Mouse (Mus musculus): ENCODE data around the gene Evl.

The Evl gene

GRCm38 (mm10) chr12:108653358-108654335 lies 99.1 kb downstream of the Evl start:
- no peak for DNase-seq

- peak; percentile 68 to 76 for DNase-seq
These were observed 102.8 kb downstream of the Evl start for GRCm38 (mm10) chr12:108657350-108657749.

GRCm38 (mm10) chr12:108668606-108669235 lies 114.2 kb downstream of the Evl start:
- peak; percentile 50 to 72 for DNase-seq

- no peak for DNase-seq
These were observed 117.0 kb downstream of the Evl start for GRCm38 (mm10) chr12:108671541-108671940.

- no peak for DNase-seq
These were observed 118.4 kb downstream of the Evl start for GRCm38 (mm10) chr12:108672908-108673307.

- peak; percentile 44 to 45 for DNase-seq
These were observed 119.0 kb downstream of the Evl start for GRCm38 (mm10) chr12:108673546-108673945.

- peak; percentile 72 to 75 for DNase-seq
These were observed 120.0 kb downstream of the Evl start for GRCm38 (mm10) chr12:108674502-108674901.

- no peak for DNase-seq
These were observed 120.4 kb downstream of the Evl start for GRCm38 (mm10) chr12:108674916-108675315.

GRCm38 (mm10) chr12:108675614-108676401 lies 121.3 kb downstream of the Evl start:
- peak; percentile 38 to 59 for DNase-seq

GRCm38 (mm10) chr12:108677116-108677515 lies 122.6 kb downstream of the Evl start:
- DNase-seq: no peak

- no peak for DNase-seq
These were observed 123.8 kb downstream of the Evl start for GRCm38 (mm10) chr12:108678366-108678765.

- no peak for DNase-seq
These were observed 126.3 kb downstream of the Evl start for GRCm38 (mm10) chr12:108680861-108681260.

- no peak for DNase-seq
These were observed 127.9 kb downstream of the Evl start for GRCm38 (mm10) chr12:108682240-108683023.

GRCm38 (mm10) chr12:108686463-108686862 lies 131.9 kb downstream of the Evl start:
- DNase-seq: no peak

- DNase-seq: no peak
These were observed 132.4 kb downstream of the Evl start for GRCm38 (mm10) chr12:108686926-108687325.

- no peak for DNase-seq
These were observed 134.6 kb downstream of the Evl start for GRCm38 (mm10) chr12:108689167-108689566.

GRCm38 (mm10) chr12:108690529-108690928 lies 136.0 kb downstream of the Evl start:
- DNase-seq: no peak

GRCm38 (mm10) chr12:108693592-108693991 lies 139.1 kb downstream of the Evl start:
- no peak for DNase-seq

- DNase-seq: no peak
These were observed 139.7 kb downstream of the Evl start for GRCm38 (mm10) chr12:108694223-108694622.

- DNase-seq: no peak
These were observed 144.4 kb downstream of the Evl start for GRCm38 (mm10) chr12:108698697-108699471.

- DNase-seq: no peak
These were observed 145.1 kb downstream of the Evl start for GRCm38 (mm10) chr12:108699576-108699975.

Measured in cerebellum, postnatal 14 days (tissue).